23 mouse cellular contexts compared by ENCODE assay signal in genomic region chr1:137212856-137213255, GRCm38 (mm10).
DNase-seq lines count a peak whose midpoint lies in the region; ATAC-seq lines count a peak whose summit lies in the region.
"Had no signal": no experiment of that assay in that cellular context is flagged by ENCODE, and none has a peak within 500 bp of the region (broad histone marks: within the 10 kb centered on the region; RNA-seq: fewer than 3 reads in every experiment).

No protein-coding gene starts in this region.

- H3K27me3 ChIP-seq in liver, embryonic 15.5 days, result no peaks in the 10 kb centered on the region
- H3K27me3 ChIP-seq in heart, embryonic 10.5 days (ENCODE audit: insufficient read depth, poor library complexity, severe bottlenecking), result no peaks in the 10 kb centered on the region
- H3K27me3 ChIP-seq: CH12.LX; embryonic facial prominence, embryonic 15.5 days; hindbrain, embryonic 12.5 days had no signal

- no peaks in the 10 kb centered on the region for H3K36me3 ChIP-seq in liver, embryonic 15.5 days (replicated peaks)
- H3K36me3 ChIP-seq in heart, embryonic 10.5 days, result no peaks in the 10 kb centered on the region
- H3K36me3 ChIP-seq: embryonic facial prominence, embryonic 15.5 days; forebrain, embryonic 10.5 days; hindbrain, embryonic 12.5 days had no signal

- H3K27ac ChIP-seq in liver, embryonic 15.5 days (replicated peaks), result no peak overlapping the region
- no peak overlapping the region for H3K27ac ChIP-seq in heart, embryonic 10.5 days
- H3K27ac ChIP-seq: embryonic facial prominence, embryonic 15.5 days; forebrain, embryonic 10.5 days; gastrocnemius, adult 2 months; hindbrain, embryonic 12.5 days had no signal

- peak; percentile 91 for ATAC-seq in common myeloid progenitor, adult 5-6 weeks (replicated peaks; ENCODE audit: low read depth, poor library complexity, severe bottlenecking)
- peak; percentile 44; the same call in 1 of the 2 replicates for ATAC-seq in liver, embryonic 15.5 days (ENCODE audit: insufficient read depth)
- ATAC-seq in megakaryocyte-erythroid progenitor cell, adult 5-6 weeks (replicated peaks; ENCODE audit: low FRiP score, low TSS enrichment, poor library complexity, severe bottlenecking), result peak; percentile 98
- ATAC-seq in cerebellum, adult (ENCODE audit: insufficient number of reproducible peaks, low FRiP score, low TSS enrichment), result no peak
- ATAC-seq: forebrain, embryonic 14.5 days; hindbrain, embryonic 16.5 days had no signal

- DNase-seq in MEL-GATA-1-ER (ENCODE audit: extremely low read depth, low read depth), result peak; percentile 33
- no peak for DNase-seq in heart, embryonic 10.5 days (ENCODE audit: low spot score)
- DNase-seq in B cell, adult 2 months, result no peak
- DNase-seq: adrenal gland, adult 2 months; adrenal gland, postnatal 25 days; cerebellum, adult 2 months; cerebellum, postnatal 10 days; embryo, embryonic 11 days; gastrocnemius, adult 2 months; gastrocnemius, postnatal 25 days; heart, postnatal 10 days; heart, postnatal 4 days had no signal

- peaks cover 4% of the 10 kb centered on the region; the same call in 1 of the 2 replicates for H3K4me1 ChIP-seq in liver, embryonic 15.5 days (replicated peaks)
- no peaks in the 10 kb centered on the region for H3K4me1 ChIP-seq in heart, embryonic 10.5 days
- H3K4me1 ChIP-seq: embryonic facial prominence, embryonic 15.5 days; forebrain, embryonic 10.5 days; hindbrain, embryonic 12.5 days had no signal

- WGBS in liver, embryonic 15.5 days (ENCODE audit: insufficient replicate concordance), result 19% methylated on average over 3 of the region's 3 CpGs
- WGBS in heart, embryonic 10.5 days, result 62% methylated on average over 3 of the region's 3 CpGs

- H3K9ac ChIP-seq in liver, embryonic 15.5 days, result no peak overlapping the region
- H3K9ac ChIP-seq: embryonic facial prominence, embryonic 15.5 days; hindbrain, embryonic 12.5 days had no signal

- H3K4me3 ChIP-seq in liver, embryonic 15.5 days (replicated peaks), result no peak overlapping the region
- H3K4me3 ChIP-seq in heart, embryonic 10.5 days, result no peak overlapping the region
- H3K4me3 ChIP-seq: embryonic facial prominence, embryonic 15.5 days; erythroblast, embryonic 14.5 days; forebrain, embryonic 10.5 days; gastrocnemius, adult 2 months; hindbrain, embryonic 12.5 days had no signal

- H3K4me2 ChIP-seq in liver, embryonic 15.5 days, result no peak overlapping the region
- H3K4me2 ChIP-seq: embryonic facial prominence, embryonic 15.5 days; hindbrain, embryonic 12.5 days had no signal

- no peaks in the 10 kb centered on the region for H3K9me3 ChIP-seq in liver, embryonic 15.5 days (replicated peaks)
- H3K9me3 ChIP-seq in heart, embryonic 10.5 days, result no peaks in the 10 kb centered on the region
- H3K9me3 ChIP-seq: embryonic facial prominence, embryonic 15.5 days; forebrain, embryonic 10.5 days; hindbrain, embryonic 12.5 days had no signal
